In the genomic region with DNA sequence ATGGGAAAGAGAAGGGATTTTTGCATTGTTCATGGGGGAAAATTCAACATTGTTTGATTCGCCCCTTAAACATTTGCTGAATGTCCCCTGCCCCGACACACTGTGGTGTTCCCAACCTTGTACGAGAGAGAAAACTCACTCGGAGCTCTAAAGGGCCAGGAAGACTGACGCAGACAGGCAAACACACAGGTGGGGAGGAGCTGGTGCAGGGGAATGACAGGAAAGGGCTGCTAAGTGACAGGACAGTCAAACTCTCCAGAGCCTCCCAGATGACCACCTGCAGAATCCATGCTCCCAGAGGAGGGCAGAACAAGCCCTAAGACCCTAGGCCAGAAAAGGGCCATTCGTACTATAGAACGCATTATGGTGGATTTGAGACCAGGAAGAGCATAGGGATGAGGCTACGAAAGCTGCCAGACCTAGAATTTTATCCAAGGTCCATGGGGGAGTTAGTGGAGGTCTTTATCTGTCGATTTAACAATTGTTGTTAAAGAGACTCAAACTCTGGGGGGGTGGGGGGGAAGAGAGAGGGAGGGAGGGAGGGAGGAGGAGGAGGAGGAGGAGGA, we compare ENCODE assay signal across 9 mouse cellular contexts.
DNase-seq lines count a peak whose midpoint lies in the region; ATAC-seq and TF ChIP-seq lines count a peak whose summit lies in the region.
"Had no signal": no experiment of that assay in that cellular context is flagged by ENCODE, and none has a peak within 500 bp of the region (broad histone marks: within the 10 kb centered on the region; RNA-seq: fewer than 3 reads in every experiment).

No protein-coding gene starts in this region.

- no peaks in the 10 kb centered on the region for H3K36me3 ChIP-seq in kidney, postnatal 0 days (ENCODE audit: insufficient read depth, low read length)
- no peaks in the 10 kb centered on the region for H3K36me3 ChIP-seq in embryonic facial prominence, embryonic 15.5 days
- H3K36me3 ChIP-seq in limb, embryonic 12.5 days: no peaks in the 10 kb centered on the region
- H3K36me3 ChIP-seq in neural tube, embryonic 15.5 days: no peaks in the 10 kb centered on the region
- H3K36me3 ChIP-seq: G1E had no signal

- 14% methylated on average over 9 of the region's 9 CpGs for WGBS in kidney, postnatal 0 days
- WGBS in embryonic facial prominence, embryonic 15.5 days: 11% methylated on average over 9 of the region's 9 CpGs
- 11% methylated on average over 9 of the region's 9 CpGs for WGBS in limb, embryonic 12.5 days
- 4% methylated on average over 9 of the region's 9 CpGs for WGBS in neural tube, embryonic 15.5 days

- no peak for ATAC-seq in kidney, postnatal 0 days (replicated peaks; ENCODE audit: low FRiP score, low read depth)
- no peak for ATAC-seq in embryonic facial prominence, embryonic 15.5 days (ENCODE audit: insufficient number of reproducible peaks, low FRiP score, low TSS enrichment, low read depth)
- no peak for ATAC-seq in limb, embryonic 12.5 days (ENCODE audit: insufficient number of reproducible peaks, insufficient read depth, low FRiP score, low TSS enrichment, low read depth)
- no peak for ATAC-seq in neural tube, embryonic 15.5 days (ENCODE audit: low FRiP score)
- no peak for ATAC-seq in megakaryocyte-erythroid progenitor cell, adult 5-6 weeks (replicated peaks; ENCODE audit: low FRiP score, low TSS enrichment, poor library complexity, severe bottlenecking)

- H3K27ac ChIP-seq in kidney, postnatal 0 days: peak overlapping the region; percentile 54
- no peak overlapping the region for H3K27ac ChIP-seq in embryonic facial prominence, embryonic 15.5 days (replicated peaks)
- H3K27ac ChIP-seq in limb, embryonic 12.5 days: no peak overlapping the region
- peak overlapping the region; percentile 80 for H3K27ac ChIP-seq in neural tube, embryonic 15.5 days (replicated peaks)

- H3K9me3 ChIP-seq in kidney, postnatal 0 days (replicated peaks; ENCODE audit: low read length): no peaks in the 10 kb centered on the region
- no peaks in the 10 kb centered on the region for H3K9me3 ChIP-seq in embryonic facial prominence, embryonic 15.5 days (replicated peaks)
- H3K9me3 ChIP-seq in limb, embryonic 12.5 days: no peaks in the 10 kb centered on the region
- H3K9me3 ChIP-seq in neural tube, embryonic 15.5 days (replicated peaks): no peaks in the 10 kb centered on the region

- peaks cover 24% of the 10 kb centered on the region; the same call in 1 of the 2 replicates for H3K4me1 ChIP-seq in kidney, postnatal 0 days (replicated peaks; ENCODE audit: insufficient read depth, low read length)
- peaks cover 15% of the 10 kb centered on the region; the same call in 1 of the 2 replicates for H3K4me1 ChIP-seq in embryonic facial prominence, embryonic 15.5 days
- peaks cover 16% of the 10 kb centered on the region for H3K4me1 ChIP-seq in limb, embryonic 12.5 days (replicated peaks)
- peaks cover 34% of the 10 kb centered on the region for H3K4me1 ChIP-seq in neural tube, embryonic 15.5 days

- peak overlapping the region; percentile 54 for H3K4me2 ChIP-seq in kidney, postnatal 0 days (ENCODE audit: low read length)
- H3K4me2 ChIP-seq in embryonic facial prominence, embryonic 15.5 days (replicated peaks): peak overlapping the region; percentile 77
- H3K4me2 ChIP-seq in limb, embryonic 12.5 days: peak overlapping the region; percentile 77
- H3K4me2 ChIP-seq in neural tube, embryonic 15.5 days: peak overlapping the region; percentile 73

- peak; percentile 21 for DNase-seq in kidney, postnatal 0 days (ENCODE audit: low spot score)
- DNase-seq in kidney, postnatal 25 days: no peak
- DNase-seq in left cerebral cortex, adult 9 months (ENCODE audit: low spot score in 2 of 2): no peak
- no peak for DNase-seq in urinary bladder, postnatal 4 days (ENCODE audit: low spot score in 2 of 2)

- H3K9ac ChIP-seq in kidney, postnatal 0 days (ENCODE audit: low read depth, low read length): 0 out of 2 replicates have a peak overlapping the region, but pooled peaks have one; percentile 35
- H3K9ac ChIP-seq in embryonic facial prominence, embryonic 15.5 days: no peak overlapping the region
- no peak overlapping the region; the same call in 1 of the 2 replicates for H3K9ac ChIP-seq in limb, embryonic 12.5 days (replicated peaks)
- peak overlapping the region; percentile 37; the same call in 1 of the 2 replicates for H3K9ac ChIP-seq in neural tube, embryonic 15.5 days (replicated peaks)

- peak overlapping the region; percentile 14; the same call in 1 of the 2 replicates for H3K4me3 ChIP-seq in kidney, postnatal 0 days (replicated peaks; ENCODE audit: low read depth, low read length)
- peak overlapping the region; percentile 27 for H3K4me3 ChIP-seq in embryonic facial prominence, embryonic 15.5 days (replicated peaks)
- peak overlapping the region; percentile 44 for H3K4me3 ChIP-seq in limb, embryonic 12.5 days (replicated peaks)
- peak overlapping the region; percentile 16 for H3K4me3 ChIP-seq in neural tube, embryonic 15.5 days (replicated peaks)

- H3K27me3 ChIP-seq in kidney, postnatal 0 days (ENCODE audit: insufficient read depth, low read length): no peaks in the 10 kb centered on the region
- H3K27me3 ChIP-seq in embryonic facial prominence, embryonic 15.5 days: 0 out of 2 replicates have a peak, but pooled peaks cover 3% of the 10 kb centered on the region
- peaks cover 32% of the 10 kb centered on the region for H3K27me3 ChIP-seq in limb, embryonic 12.5 days
- H3K27me3 ChIP-seq in neural tube, embryonic 15.5 days (replicated peaks): no peaks in the 10 kb centered on the region

- TF ChIP-seq CTCF in kidney, postnatal 0 days (IDR thresholded peaks at IDR 0.05; ENCODE audit: low read depth): no peak

Comparison
In these comparisons a context has a peak if more than half of its experiments do, and no peak if none do; other contexts are left out.
1. H3K27ac ChIP-seq: peak in kidney, postnatal 0 days (single experiment) and neural tube, embryonic 15.5 days (single experiment); none in embryonic facial prominence, embryonic 15.5 days (single experiment) and limb, embryonic 12.5 days (single experiment).
2. H3K9ac ChIP-seq: peak in kidney, postnatal 0 days (single experiment) and neural tube, embryonic 15.5 days (single experiment); none in embryonic facial prominence, embryonic 15.5 days (single experiment) and limb, embryonic 12.5 days (single experiment).
3. Peak in every context shown above with its lines, with median percentiles within 50 percentile points of each other: H3K4me2 ChIP-seq and H3K4me3 ChIP-seq.